Mouse (Mus musculus) left cerebral cortex, postnatal 14 days (tissue): ENCODE measurements at regions not wholly inside any gene's neighbourhood (a gene's known extent, or its start where the extent isn't known, plus 50 kb on each side); places are given as distances from the start of the nearest gene placed in this dataset.

Experiments used
- DNase-seq, 2 experiments: peaks; one replicate each; pipeline ENCODE4 v3.0.0; 2021 to 2022; ENCODE audit warnings: low spot score in 2 of 2, mixed read lengths in 1 of 2
- intact Hi-C: fragments of 180-260 bp; cut with DNase I; formaldehyde crosslinking; loops from one replicate; pipeline ENCODE4 v1.15.1; 2025

DNA sequence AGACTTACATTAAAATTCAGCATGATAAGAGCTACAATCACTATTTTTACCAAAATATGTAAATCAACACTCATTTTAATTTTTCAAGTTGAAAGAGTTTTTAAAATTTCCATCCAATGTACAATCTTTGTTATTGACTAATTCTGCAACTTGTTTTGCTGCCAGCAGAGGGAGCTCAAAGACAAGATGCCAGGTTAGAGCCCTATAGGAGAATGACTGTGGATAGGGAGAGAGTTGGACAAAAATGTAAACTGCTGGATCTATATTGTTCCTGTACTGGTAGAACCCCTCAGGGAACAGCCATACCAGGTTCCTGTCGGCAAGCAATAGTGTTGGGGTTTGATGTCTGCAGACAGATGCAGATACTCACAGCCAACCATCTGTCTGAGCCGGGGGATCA, 288.8 kb upstream of the 4930550L24Rik start:
- peak; percentile 38 to 62 for DNase-seq
- intact Hi-C loops = loop anchor here (2.0 to 5.0 kb wide), 2 partner anchors 514 to 552 kb away; no protein-coding TSS in a partner anchor
